Mouse (Mus musculus) forebrain, embryonic 13.5 days (tissue): ENCODE measurements at regions not wholly inside any gene's neighbourhood (a gene's known extent, or its start where the extent isn't known, plus 50 kb on each side); places are given as distances from the start of the nearest gene placed in this dataset.
"Not testable (repeated sequence)": the region's sequence is repeated elsewhere in the genome, so short reads cannot be mapped to it uniquely, and the experiment has no call there.

Experiments used
- ATAC-seq: fragments of 200-750 bp; cut with Nextera tagmentation; 2 replicates; pipeline ENCODE4 v1.8.0; 2017
- H3K27ac ChIP-seq: fragments of 300-500 bp; sonication (generic); 2 replicates; pipeline ENCODE4 v1.5.1; 2015; ENCODE audit warnings: inconsistent platforms, mild to moderate bottlenecking, moderate library complexity
- H3K27me3 ChIP-seq: fragments of 300-500 bp; sonication (generic); 2 replicates; pipeline ENCODE4 v1.6.1; 2015; ENCODE audit warnings: mild to moderate bottlenecking, inconsistent platforms
- H3K36me3 ChIP-seq: fragments of 300-500 bp; sonication (generic); 2 replicates; pipeline ENCODE4 v1.6.1; 2015; ENCODE audit warnings: mild to moderate bottlenecking, inconsistent platforms; ENCODE audit not compliant: poor library complexity, severe bottlenecking
- H3K4me1 ChIP-seq: fragments of 300-500 bp; sonication (generic); 2 replicates; pipeline ENCODE4 v1.6.1; 2015; ENCODE audit warnings: inconsistent platforms
- H3K4me2 ChIP-seq: fragments of 300-500 bp; sonication (generic); 2 replicates; pipeline ENCODE4 v1.6.1; 2015; ENCODE audit warnings: inconsistent platforms, mild to moderate bottlenecking, moderate library complexity
- H3K4me3 ChIP-seq: fragments of 300-500 bp; sonication (generic); 2 replicates; pipeline ENCODE4 v1.5.1; 2015; ENCODE audit warnings: mild to moderate bottlenecking, inconsistent platforms
- H3K9ac ChIP-seq: fragments of 300-500 bp; sonication (generic); 2 replicates; pipeline ENCODE4 v1.6.1; 2015; ENCODE audit warnings: mild to moderate bottlenecking, inconsistent platforms
- H3K9me3 ChIP-seq: fragments of 300-500 bp; sonication (generic); replicated peaks from 2 replicates; pipeline ENCODE4 v1.6.1; 2016; ENCODE audit warnings: inconsistent platforms
- WGBS: fragments of 180-500 bp; shearing (Covaris S2); methylation state at CpG from one replicate; pipeline ENCODE4 v1.1.7; 2015; 5-methylcytosine and 5-hydroxymethylcytosine counted together

GRCm38 (mm10) chr12:21784403-21784802 is 367.0 kb upstream of the Ywhaq start:
- H3K4me1 ChIP-seq, ATAC-seq, H3K9ac ChIP-seq, H3K9me3 ChIP-seq, H3K27ac ChIP-seq, H3K27me3 ChIP-seq, H3K36me3 ChIP-seq: not testable (repeated sequence)
- Histone ChIP-seq H3K4me3 (peak overlapping the region; percentile 29), H3K4me2 (peak overlapping the region; percentile 40)
- 4% methylated on average over 18 of the region's 39 CpGs for WGBS

GRCm38 (mm10) chr12:21778717-21779116 is 361.3 kb upstream of the Ywhaq start:
- not testable (repeated sequence) for H3K4me3 ChIP-seq, H3K4me2 ChIP-seq, H3K27ac ChIP-seq, H3K9me3 ChIP-seq, H3K27me3 ChIP-seq, H3K36me3 ChIP-seq, H3K9ac ChIP-seq, H3K4me1 ChIP-seq, ATAC-seq
- 11% methylated on average over 23 of the region's 45 CpGs for WGBS

- ATAC-seq, H3K4me3 ChIP-seq, H3K9ac ChIP-seq, H3K4me2 ChIP-seq, H3K9me3 ChIP-seq, H3K36me3 ChIP-seq, H3K4me1 ChIP-seq, H3K27ac ChIP-seq, H3K27me3 ChIP-seq: not testable (repeated sequence)
- 41% methylated on average over 46 of the region's 50 CpGs for WGBS
Observed at GRCm38 (mm10) chr12:21778308-21778707, 360.9 kb upstream of the Ywhaq start.

GRCm38 (mm10) chr12:21767717-21768116 is 350.3 kb upstream of the Ywhaq start:
- H3K27ac ChIP-seq, H3K4me2 ChIP-seq, ATAC-seq, H3K36me3 ChIP-seq, H3K9me3 ChIP-seq, H3K27me3 ChIP-seq, H3K9ac ChIP-seq, H3K4me3 ChIP-seq, H3K4me1 ChIP-seq: not testable (repeated sequence)
- 71% methylated on average over 2 of the region's 2 CpGs for WGBS
